Mouse (Mus musculus) lung, postnatal 4 days (tissue): ENCODE data around the gene Magee1.
"Not testable (repeated sequence)": the region's sequence is repeated elsewhere in the genome, so short reads cannot be mapped to it uniquely, and the experiment has no call there.

Experiments used
- DNase-seq, 2 experiments: peaks; one replicate each; pipeline ENCODE4 v3.0.0; 2021

The Magee1 gene

DNA sequence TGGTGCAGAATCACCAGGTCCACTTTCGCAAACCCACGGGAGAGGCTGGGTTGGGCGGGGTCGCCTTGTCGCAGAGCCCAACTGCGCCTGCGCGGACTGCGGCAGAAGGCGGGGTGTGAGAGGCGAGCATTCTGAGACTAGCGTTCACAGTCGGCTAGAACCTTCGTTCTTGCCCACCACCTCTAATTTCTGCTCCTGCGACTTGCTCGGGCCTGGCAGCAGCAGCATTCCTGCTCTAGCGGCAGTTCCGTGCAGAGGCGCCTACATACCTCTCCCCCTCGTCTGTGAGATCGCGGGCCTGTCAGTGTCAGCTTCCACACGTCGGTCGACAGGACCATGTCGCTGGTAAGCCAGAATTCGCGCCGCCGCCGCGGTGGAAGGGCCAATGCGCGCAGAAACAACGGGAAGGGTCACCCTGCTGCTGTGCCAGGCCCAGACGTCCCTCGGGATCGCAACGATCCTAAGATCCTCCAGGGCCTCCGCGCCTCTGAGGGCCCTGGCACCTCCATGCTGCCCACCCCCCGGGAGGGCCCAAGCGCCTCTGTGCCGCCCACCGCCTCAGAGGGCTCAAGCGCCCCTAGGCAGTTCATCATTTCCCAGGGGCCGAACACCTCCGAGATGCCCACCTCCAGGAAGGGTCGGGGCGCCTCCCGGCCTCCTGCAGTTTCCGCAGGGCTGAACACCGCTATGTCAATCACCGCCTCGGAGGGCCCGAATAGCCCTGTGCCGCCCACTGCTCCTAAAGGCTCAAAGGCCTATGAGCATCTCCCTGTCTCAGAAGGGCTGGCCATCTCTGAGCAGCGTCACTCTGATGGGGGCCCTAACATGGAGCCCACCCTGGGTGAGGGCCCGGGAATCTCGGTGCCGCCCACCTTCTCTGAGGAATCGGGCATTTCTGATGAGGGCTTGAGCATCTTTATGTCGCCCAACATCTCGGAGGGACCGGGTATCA lies at the start of gene Magee1:
Gene Magee1 (plus strand): TSS at position 104 of the 952 bp plus-strand sequence.
- DNase-seq = peak; percentile 77

DNA sequence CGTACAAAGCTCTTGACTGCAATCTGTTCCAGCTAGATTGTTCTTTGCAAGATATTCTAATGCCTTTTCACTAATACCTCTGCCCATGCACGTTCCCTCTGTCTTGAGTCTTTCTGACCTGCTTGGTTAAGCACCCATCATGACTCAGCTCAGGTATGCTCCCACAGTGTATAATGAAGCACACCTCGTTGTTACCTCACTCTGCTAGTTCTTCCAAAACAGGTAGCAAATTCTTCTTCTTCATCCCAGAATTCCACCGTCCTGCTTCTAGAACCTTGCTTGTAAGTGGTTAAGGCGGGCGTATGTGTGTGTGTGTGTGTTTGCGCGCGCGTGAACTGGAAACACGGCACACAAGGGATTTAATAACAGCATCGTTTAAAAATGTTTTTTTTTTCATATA lies 41.0 kb upstream of the Magee1 start:
- DNase-seq = no peak

DNA sequence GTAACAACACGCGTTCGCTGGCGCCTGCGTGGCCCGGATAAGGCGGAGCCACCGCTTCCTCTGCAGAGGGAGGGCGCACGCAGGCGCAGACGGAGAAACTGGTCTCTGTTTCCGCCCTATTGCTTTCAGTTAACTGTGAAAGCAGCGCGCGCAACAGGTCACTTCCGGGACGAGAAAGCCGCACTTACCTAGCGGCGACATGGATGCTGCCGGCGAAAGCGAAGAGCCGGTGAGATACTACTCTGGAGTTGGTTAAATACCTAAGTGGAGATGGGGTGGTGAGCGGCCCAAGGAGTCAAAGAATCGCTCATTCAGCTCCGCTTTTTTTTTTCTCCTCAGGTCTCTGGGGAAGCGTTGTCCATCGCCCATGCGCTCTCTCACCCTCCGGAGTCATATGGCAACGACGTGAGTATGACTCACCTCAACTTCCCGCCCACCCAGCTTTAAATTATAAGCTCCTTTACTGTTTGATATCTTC lies 40.5 kb upstream of the Magee1 start, which contains the start of gene Pbdc1:
Gene Pbdc1 (plus strand): TSS at position 142 of the 478 bp plus-strand sequence.
- DNase-seq = peak; percentile 91 to 94

DNA sequence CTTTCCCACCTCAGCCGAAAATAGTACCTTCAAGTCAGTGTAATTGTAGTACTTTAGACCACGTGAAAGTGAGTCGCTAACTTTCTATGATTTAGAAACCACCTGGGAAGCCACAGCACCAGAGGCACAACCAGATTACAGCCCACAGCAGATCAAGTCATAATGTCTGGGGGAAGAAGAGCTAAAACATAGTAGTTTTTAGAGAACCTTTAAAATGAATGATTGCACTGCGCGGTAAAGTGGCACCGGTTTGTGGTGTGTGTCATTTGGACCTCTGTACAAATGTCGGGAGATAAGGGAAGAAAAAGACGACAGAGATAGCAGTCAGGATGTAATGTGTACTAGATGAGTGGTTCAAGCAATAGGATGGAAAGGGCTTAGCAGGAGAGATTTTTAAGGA lies 40.1 kb upstream of the Magee1 start:
- no peak for DNase-seq

DNA sequence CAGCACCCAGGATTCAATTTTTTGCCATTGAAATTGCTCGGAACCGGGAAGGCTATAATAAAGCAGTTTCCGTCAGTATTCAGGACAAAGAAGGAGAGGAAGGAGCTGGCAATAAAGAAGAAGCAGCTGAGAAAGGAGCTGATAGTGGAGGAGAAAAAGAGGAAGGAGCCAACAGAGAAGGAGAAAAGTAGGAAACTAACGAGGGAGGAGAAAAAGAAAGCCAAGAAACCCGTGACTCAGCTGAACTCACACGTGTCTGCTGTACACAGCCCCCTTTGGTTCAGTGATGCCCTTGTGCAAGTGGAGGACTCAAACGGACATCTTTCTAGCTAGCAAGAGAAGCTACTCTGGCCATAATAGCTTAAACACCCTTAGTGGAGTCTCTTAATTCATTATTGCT lies 37.2 kb upstream of the Magee1 start:
- not testable (repeated sequence) for DNase-seq

- DNase-seq = peak in 1 of 2 experiments; percentile 22
These were observed 16.0 kb upstream of the Magee1 start for GRCm38 (mm10) chrX:105104175-105104574.

DNA sequence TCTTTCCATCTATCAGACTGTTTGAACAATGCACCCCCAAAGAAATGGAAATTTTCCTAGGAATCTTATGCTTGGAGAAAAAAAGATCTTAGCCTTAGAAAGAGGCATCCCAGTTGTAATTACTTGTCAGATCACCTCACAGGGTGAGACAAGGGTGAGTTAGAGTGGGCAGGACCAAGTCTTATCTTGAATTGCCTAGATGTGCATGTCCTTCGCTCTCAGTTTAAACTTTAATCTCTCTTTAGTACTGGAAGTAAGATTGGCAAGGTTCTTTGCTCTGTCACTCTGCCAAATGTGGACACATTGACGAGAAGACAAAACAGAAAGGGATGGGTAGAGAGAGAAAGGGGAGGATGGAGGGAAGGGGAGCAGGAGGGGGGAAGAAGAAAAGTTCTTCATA lies 5.2 kb upstream of the Magee1 start:
- no peak for DNase-seq

DNA sequence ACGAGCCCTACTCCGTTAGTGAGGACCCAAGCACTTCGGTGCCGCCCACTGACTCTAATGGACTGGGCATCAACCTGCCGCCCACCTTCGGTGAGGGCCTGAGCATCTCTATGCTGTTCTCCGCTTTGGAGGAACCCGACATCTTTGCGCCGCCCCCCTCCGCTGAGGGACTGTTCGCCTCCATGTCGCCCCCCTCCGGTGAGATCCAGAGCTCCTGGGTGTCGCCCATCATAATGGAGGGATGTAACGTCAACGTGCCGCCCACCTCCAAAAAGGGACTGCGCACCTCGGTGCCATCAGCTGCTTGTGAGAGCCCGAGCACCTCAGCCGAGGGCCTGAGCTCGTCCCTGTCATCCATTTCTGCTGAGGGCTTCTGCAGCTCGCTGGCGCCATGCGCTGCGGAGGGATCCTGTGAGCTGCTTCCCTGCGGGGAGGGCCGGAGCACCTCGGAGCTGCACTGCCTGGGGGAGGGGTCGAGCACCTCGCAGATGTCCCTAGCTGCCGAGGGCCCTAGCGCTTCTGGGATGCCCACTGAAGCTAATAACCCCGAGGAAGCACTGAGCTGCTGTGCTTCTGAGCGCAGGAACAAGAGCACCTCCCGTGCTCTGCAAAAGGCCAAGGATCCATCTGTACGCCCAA lies 1.2 kb downstream of the Magee1 start:
- peak; percentile 64 to 78 for DNase-seq

GRCm38 (mm10) chrX:105124903-105125302 lies 4.7 kb downstream of the Magee1 start:
- no peak for DNase-seq

GRCm38 (mm10) chrX:105151872-105152461 lies 31.8 kb downstream of the Magee1 start:
- peak in 1 of 2 experiments; percentile 15 for DNase-seq

- not testable (repeated sequence) for DNase-seq
These were observed 44.8 kb downstream of the Magee1 start for GRCm38 (mm10) chrX:105165007-105165406.

GRCm38 (mm10) chrX:105167217-105167616 lies 47.0 kb downstream of the Magee1 start:
- no peak for DNase-seq
